Mouse (Mus musculus) thymus, postnatal 36 days (tissue): Measurements from ENCODE around the gene Akt2.

Source experiments
- DNase-seq, 2 experiments: peaks; one replicate each; pipeline ENCODE4 v3.0.0; 2022; ENCODE audit warnings: mixed read lengths in 2 of 2

Akt2 gene

GRCm38 (mm10) chr7:27590566-27591213 lies 662 bp upstream of the Akt2 start:
- no peak for DNase-seq

DNA sequence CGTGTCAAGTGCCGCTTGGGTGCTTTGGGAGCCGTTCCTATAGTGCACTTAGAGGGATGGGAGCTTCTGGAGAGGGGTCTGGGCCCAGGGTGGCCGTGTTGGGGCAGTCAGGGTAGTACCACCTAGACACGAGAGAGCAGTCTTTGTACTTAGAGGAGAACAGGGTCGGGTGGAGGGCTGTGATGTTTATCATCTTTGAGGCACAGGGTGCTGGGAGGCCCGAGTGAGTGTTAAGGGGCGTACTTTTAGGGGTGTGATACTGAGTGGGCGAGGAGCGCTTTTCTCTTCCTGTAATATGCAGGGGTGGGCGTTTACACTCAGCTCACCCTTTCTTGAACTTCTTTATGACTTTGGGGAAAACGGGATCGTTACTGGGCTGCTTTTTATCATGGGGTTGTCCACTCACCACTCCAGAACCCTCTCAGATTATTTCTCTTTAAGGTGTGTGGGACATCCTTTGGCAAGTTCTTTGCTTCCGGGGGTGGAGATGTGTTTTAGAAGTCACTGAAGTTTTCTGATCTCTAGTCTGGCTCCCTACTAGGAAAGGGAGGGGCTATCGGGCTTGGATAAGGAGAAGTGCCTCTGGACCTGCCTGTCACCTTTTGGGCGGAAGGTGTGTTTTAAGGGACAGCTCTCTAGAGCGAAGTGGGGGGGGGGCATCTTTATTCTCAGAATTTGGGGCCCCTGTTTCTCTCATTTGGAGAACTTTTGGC lies 1.0 kb downstream of the Akt2 start:
- peak in 1 of 2 experiments; percentile 22 for DNase-seq

DNA sequence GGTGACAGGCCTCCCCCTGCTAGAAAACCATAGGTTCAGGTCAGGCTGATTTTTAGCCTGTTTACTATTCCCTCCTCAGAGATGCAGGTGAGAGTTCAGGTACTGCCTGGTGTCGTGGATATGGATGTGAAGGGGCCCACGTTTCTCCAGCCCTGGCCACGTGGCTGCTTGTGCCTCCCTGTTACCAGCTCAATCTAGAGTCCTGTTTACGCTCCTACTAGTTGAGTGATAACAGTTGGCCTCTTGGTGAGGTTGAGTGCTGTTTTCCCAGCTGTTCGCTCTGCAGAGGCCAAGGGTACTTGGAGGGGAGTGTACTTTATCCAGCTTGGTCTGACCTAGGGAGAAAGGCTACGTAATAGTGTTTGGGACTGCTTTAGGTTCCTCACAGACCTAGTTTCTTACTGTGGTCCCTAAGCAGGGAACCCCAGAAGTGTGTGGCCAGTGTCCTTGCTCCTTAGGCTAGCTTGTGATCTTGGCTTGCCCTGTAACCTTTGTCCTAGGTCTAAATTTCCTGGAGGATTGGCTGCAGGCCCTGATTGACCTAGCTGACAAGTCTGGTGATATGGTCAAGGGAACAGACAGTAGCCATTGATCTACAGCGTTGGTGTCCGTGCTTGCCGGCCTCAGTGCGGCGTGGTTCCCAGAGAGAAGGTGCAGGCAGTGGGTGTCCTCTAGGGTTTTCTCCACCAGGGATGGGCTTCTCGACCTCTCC lies 1.7 kb downstream of the Akt2 start:
- no peak for DNase-seq

GRCm38 (mm10) chr7:27596586-27597503 lies 5.5 kb downstream of the Akt2 start:
- DNase-seq: no peak

DNA sequence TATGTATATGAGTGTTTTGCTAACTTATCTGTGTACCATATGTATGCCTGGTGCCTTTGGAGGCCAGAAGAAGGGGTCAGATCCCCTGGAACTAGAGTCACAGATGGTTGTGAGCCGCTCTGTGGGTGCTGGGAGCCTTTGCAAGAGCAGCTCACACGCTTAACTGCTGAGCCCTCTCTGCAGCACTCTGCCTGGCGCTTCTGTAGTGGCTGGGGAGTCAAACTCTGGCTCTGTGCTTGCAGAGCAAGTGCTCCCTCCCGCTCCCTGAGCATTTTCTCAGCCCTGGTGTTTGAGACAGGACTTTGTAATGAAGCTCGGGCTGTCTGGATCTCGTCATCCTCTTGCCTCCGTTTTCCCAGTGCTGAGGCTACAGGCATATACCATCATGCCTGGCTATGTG lies 6.7 kb downstream of the Akt2 start:
- no peak for DNase-seq

DNA sequence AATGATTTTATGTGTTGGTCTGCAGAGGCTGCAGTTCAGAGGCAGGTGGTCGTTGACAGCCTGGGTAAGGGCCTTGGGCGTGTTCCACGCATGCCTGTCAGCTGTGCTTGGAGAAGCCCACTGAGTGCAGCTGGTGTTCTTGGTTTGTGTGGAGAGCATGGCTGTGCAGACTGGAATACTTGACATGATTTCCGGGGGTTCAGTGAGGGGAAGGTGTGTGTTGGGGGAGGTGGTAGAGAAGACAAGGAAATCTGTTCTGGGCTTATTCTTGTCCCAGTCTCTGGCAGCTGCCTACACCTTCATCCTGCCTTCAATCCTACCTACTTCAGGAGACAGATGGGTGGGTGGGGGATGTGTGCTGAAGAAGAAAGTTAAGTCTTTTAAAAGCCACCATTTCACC lies 10.3 kb downstream of the Akt2 start:
- no peak for DNase-seq

- no peak for DNase-seq
These were observed 10.8 kb downstream of the Akt2 start for GRCm38 (mm10) chr7:27602161-27602560.

GRCm38 (mm10) chr7:27602835-27603234 lies 11.5 kb downstream of the Akt2 start:
- DNase-seq: no peak

DNA sequence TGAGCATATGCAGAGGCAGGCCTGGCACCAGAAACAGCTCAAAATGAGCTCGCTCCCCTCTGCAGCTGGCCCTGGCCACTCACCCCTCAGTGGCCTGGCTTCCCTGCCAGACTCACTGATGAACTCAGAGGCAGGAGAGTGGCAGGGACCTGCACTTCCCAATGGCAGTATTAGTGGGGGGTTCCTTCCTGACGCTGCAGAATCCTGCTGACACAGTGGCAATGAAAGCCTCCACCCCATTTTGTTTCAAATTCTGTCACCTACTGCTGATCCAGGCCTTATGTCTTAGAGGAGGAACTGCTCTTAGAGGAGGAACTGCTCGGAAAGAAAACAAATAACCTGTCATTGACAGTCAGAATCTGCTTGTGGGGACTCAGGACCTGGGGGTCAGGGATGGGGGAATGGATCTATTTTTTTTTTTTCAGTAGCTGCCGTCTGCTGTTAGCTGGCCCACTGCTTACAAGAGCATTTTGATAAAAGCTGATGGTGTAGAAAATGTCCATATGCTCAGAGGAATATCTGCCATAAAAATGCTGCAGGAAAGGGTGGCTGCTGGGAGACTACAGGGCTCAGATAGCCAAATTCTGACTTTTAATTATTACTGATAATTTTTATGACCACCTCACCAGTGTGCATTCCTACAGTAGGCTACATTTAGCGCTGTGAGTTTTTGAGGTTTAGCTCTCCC lies 13.5 kb downstream of the Akt2 start:
- no peak for DNase-seq

GRCm38 (mm10) chr7:27605499-27606285 lies 14.3 kb downstream of the Akt2 start:
- DNase-seq: no peak

GRCm38 (mm10) chr7:27606481-27607254 lies 15.3 kb downstream of the Akt2 start:
- DNase-seq: no peak

DNA sequence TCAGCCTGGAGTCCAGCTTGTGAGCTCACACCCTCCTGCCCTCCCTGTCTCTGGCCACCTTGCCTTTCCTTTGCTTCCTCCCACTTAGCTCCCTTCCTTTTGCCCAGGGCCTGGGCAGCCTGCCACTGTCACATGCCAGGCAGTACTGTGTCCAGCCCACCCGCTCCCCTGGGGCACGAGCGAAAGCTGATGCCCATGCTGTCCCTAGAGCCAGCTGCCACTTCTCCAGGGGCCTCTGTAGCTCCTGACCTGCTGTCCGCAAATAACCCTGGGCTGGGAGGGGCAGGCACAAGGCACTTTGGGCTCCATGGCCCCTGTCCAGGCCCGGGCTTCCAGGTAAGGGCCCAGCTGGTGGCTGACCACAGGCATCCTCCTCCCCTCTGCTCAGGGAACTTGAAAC lies 16.2 kb downstream of the Akt2 start:
- no peak for DNase-seq

DNA sequence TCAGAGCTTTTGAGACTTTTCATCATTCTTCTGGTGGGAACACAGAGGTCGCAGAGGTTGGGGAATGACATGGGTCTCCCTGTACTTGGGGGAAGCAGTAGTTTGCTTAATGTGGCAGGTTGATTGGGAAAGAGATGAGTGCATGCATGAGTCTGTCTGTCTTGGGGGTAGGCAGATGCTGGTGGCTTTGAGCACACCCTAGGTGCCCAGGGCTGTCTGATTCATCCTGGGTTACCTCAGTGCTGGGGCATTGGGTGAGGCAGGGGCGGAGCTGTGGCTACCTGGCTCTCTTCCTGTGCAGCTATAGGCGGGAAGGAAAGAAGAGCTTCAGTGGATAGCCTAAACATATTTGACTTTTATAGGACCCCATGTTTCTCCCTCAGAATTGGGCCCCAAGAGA lies 16.8 kb downstream of the Akt2 start:
- no peak for DNase-seq

DNA sequence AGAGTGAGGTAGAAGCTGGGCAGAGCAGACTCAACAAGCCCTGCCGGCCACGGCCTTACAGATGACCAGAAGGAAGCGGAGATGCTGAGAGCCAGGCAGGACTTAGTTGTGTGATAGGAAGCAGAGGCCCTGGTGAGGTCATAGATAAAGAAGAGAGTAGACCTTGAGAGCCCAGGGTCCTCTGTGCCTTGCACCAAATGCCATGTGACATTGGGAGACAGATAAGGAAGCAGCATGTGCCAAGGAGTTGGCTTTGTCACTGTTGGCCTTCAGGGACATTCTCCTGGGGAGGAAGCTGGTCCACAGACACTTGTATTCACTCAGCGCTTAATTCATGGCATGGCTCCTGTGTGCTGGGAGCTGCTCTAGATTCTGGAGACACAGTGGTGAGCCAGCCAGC lies 17.9 kb downstream of the Akt2 start:
- DNase-seq: no peak

DNA sequence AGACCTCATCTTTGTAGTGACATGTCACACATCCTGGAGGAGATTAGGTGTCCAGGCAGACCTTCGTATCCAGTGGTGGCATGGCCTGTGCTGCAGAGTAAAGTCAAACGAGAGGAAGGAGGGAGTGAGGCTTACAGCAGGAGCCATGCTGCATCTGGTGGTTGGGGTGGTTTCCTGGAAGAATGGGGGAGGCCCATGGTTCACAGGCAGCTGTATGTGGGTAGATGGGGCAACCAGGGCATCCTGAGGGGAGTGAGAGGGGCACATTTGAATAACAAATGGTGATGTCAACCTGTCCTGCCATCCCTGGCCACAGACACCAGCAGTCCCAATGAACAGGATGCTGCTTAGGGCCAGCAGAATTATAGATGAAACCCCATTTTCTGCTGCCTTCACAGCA lies 18.3 kb downstream of the Akt2 start:
- DNase-seq: no peak

DNA sequence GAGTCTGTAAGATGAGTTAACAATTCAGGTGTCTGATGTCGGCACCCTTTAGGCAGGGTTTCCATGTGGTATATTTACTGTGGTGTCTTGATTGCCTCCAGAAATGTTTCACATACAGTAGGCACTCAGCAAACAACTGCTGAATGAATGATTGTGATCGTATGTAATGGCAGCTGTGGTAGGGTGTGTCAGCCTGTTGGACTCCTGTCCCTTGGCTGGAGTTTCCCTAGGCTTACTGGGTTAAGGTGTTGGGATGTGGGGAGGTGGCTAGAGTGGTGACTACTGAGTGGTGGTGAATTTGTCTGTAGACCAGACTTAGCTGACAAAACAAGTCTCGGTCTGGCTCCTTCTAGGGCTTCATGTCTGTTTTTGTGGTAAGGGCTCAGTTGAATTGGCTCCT lies 19.0 kb downstream of the Akt2 start:
- DNase-seq: no peak

DNA sequence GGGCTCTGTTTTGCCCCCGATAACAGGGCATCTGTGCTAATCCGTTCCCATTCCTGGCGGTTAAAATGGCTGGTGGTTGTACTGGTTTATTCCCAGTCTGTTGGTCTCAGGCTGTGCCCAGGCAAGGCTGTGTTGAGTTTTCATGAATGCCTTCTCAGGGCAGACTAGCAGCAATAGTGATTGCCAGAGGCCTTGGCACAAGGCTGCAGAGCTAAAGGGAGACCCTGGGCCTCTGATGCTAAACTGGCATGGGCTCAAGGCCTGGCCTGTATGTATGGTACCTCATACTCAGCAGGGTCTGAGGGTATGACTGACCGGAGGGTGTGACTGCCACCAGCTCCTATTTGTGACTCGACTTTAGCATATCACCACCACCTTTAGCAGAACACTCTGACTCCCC lies 19.5 kb downstream of the Akt2 start:
- DNase-seq: no peak

- no peak for DNase-seq
These were observed 21.6 kb downstream of the Akt2 start for GRCm38 (mm10) chr7:27612940-27613339.

DNA sequence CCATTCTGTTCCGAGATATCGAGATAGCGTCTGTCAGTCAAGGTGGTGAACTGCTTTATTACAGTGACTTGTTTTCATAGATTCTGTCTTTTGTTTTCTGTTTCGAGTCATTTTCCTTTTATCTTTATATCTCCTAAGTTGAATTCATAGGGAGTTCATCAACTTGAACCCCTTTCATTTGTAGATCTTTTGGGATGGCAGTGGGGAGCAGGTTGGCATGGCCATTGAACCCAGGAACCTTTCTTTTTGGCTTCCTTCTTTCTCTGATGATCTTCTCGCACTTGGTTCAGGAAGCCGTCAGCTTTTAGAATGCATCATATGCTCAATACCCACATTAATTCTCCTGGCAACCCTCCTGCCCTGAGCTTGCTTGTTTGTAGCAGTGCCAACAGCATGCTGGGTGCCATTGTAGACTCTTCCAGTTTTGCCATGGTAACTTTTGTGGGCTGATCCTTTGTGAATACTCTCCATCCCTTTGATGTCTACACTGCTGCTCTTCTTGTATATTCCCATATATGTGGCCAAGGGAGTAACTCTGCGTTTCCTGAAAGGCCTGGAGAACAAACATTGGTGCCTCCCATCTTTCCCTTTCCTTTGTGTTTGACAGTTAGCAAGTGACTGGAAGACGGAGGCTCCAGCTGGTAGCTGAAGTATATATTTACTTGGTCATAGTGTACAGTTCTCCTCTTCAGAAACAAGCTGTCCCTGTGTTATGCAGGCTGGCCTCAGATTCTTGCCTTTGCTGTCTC lies 22.6 kb downstream of the Akt2 start:
- DNase-seq: no peak

- DNase-seq: no peak
These were observed 29.7 kb downstream of the Akt2 start for GRCm38 (mm10) chr7:27621028-27621427.
